Mouse (Mus musculus): ENCODE measurements around the gene Cysrt1.

Gene Cysrt1

GRCm38 (mm10) chr2:25207593-25207992, 34.7 kb downstream of the Cysrt1 start:
- DNase-seq (ENCODE audit: low spot score): no peak

- DNase-seq (ENCODE audit: low spot score): no peak
Measured at GRCm38 (mm10) chr2:25203631-25204214, 38.5 kb downstream of the Cysrt1 start.

- DNase-seq (ENCODE audit: low spot score): no peak
Measured at GRCm38 (mm10) chr2:25200631-25201030, 41.6 kb downstream of the Cysrt1 start.

- DNase-seq (ENCODE audit: low spot score): no peak
Measured at GRCm38 (mm10) chr2:25197946-25198345, 44.3 kb downstream of the Cysrt1 start.

- DNase-seq (ENCODE audit: low spot score): no peak
Measured at GRCm38 (mm10) chr2:25197191-25197590, 45.1 kb downstream of the Cysrt1 start.

- peak; percentile 56 for DNase-seq (ENCODE audit: low spot score)
Measured at GRCm38 (mm10) chr2:25196172-25196954, 45.9 kb downstream of the Cysrt1 start, which contains the start of gene Tor4a. TSS of gene Tor4a (minus strand) at chr2:25196886.

GRCm38 (mm10) chr2:25195211-25196156, 46.8 kb downstream of the Cysrt1 start:
- peak; percentile 53 for DNase-seq (ENCODE audit: low spot score)

GRCm38 (mm10) chr2:25194486-25195171, 47.6 kb downstream of the Cysrt1 start:
- no peak for DNase-seq (ENCODE audit: low spot score)

GRCm38 (mm10) chr2:25194006-25194405, 48.2 kb downstream of the Cysrt1 start:
- no peak for DNase-seq (ENCODE audit: low spot score)

- DNase-seq (ENCODE audit: low spot score): peak; percentile 72
Measured at GRCm38 (mm10) chr2:25193330-25193770, 48.9 kb downstream of the Cysrt1 start.

All from urinary bladder, postnatal 25 days (tissue).